ENCODE assay signal across 20 mouse cellular contexts in genomic region chr4:95376386-95376785, GRCm38 (mm10).
DNase-seq lines count a peak whose midpoint lies in the region; ATAC-seq and TF ChIP-seq lines count a peak whose summit lies in the region.
"Had no signal": no experiment of that assay in that cellular context is flagged by ENCODE, and none has a peak within 500 bp of the region (broad histone marks: within the 10 kb centered on the region; RNA-seq: fewer than 3 reads in every experiment).

No protein-coding gene starts in this region.

- H3K4me3 ChIP-seq in heart, embryonic 10.5 days, result no peak overlapping the region
- no peak overlapping the region for H3K4me3 ChIP-seq in lung, postnatal 0 days (ENCODE audit: low read depth, low read length)
- H3K4me3 ChIP-seq: erythroblast, embryonic 14.5 days; hindbrain, embryonic 10.5 days; liver, embryonic 15.5 days; midbrain, embryonic 10.5 days had no signal

- no peaks in the 10 kb centered on the region for H3K9me3 ChIP-seq in heart, embryonic 10.5 days
- H3K9me3 ChIP-seq in lung, postnatal 0 days (ENCODE audit: low read length), result no peaks in the 10 kb centered on the region
- H3K9me3 ChIP-seq: G1E; hindbrain, embryonic 10.5 days; liver, embryonic 15.5 days; midbrain, embryonic 10.5 days had no signal

- DNase-seq in heart, adult 11 months, result peak; percentile 29
- no peak for DNase-seq in heart, embryonic 10.5 days (ENCODE audit: low spot score)
- DNase-seq in lung, postnatal 0 days (ENCODE audit: low spot score), result no peak
- no peak for DNase-seq in lung, postnatal 14 days
- DNase-seq in mesoderm, embryonic 11.5 days (ENCODE audit: low read depth, low spot score), result peak; percentile 47
- no peak for DNase-seq in right cerebral cortex, postnatal 36 days (ENCODE audit: low spot score in 2 of 2)
- no peak for DNase-seq in adrenal gland, adult 2 months
- no peak for DNase-seq in c-Kit-positive CD71-positive TER-119-positive erythroid progenitor cells, embryonic 14.5 days (ENCODE audit: low spot score)
- DNase-seq: adrenal gland, postnatal 36 days; cerebellum, adult 18-20 months; gastrocnemius, postnatal 25 days; kidney, adult 9 months; kidney, postnatal 4 days; right cerebral cortex, postnatal 4 days had no signal

- no peak overlapping the region for H3K4me2 ChIP-seq in lung, postnatal 0 days (replicated peaks; ENCODE audit: low read depth, low read length)
- H3K4me2 ChIP-seq: liver, embryonic 15.5 days had no signal

- no peak for TF ChIP-seq EP300 in lung, postnatal 0 days (IDR thresholded peaks at IDR 0.05)

- no peak for ATAC-seq in lung, postnatal 0 days
- ATAC-seq: forebrain, embryonic 14.5 days had no signal

- 0 out of 2 replicates have a peak, but pooled peaks cover 5% of the 10 kb centered on the region for H3K4me1 ChIP-seq in heart, embryonic 10.5 days
- no peaks in the 10 kb centered on the region; the same call in 1 of the 2 replicates for H3K4me1 ChIP-seq in lung, postnatal 0 days (ENCODE audit: insufficient read depth, low read depth, low read length)
- H3K4me1 ChIP-seq: liver, embryonic 15.5 days had no signal

- TF ChIP-seq CTCF in lung, postnatal 0 days (IDR thresholded peaks at IDR 0.05), result no peak

- H3K27me3 ChIP-seq in heart, embryonic 10.5 days (ENCODE audit: insufficient read depth, poor library complexity, severe bottlenecking), result no peaks in the 10 kb centered on the region
- H3K27me3 ChIP-seq in lung, postnatal 0 days (replicated peaks; ENCODE audit: insufficient read depth, low read length), result no peaks in the 10 kb centered on the region
- H3K27me3 ChIP-seq: liver, embryonic 15.5 days had no signal

- H3K36me3 ChIP-seq in heart, embryonic 10.5 days, result no peaks in the 10 kb centered on the region
- H3K36me3 ChIP-seq in lung, postnatal 0 days (ENCODE audit: insufficient read depth, low read length), result no peaks in the 10 kb centered on the region
- H3K36me3 ChIP-seq: G1E; hindbrain, embryonic 10.5 days; liver, embryonic 15.5 days; midbrain, embryonic 10.5 days had no signal

- no peak overlapping the region for H3K27ac ChIP-seq in heart, embryonic 10.5 days
- peak overlapping the region; percentile 71; the same call in 1 of the 2 replicates for H3K27ac ChIP-seq in lung, postnatal 0 days (ENCODE audit: low read length)
- H3K27ac ChIP-seq: hindbrain, embryonic 10.5 days; liver, embryonic 15.5 days; midbrain, embryonic 10.5 days had no signal

- no peak overlapping the region for H3K9ac ChIP-seq in lung, postnatal 0 days (replicated peaks; ENCODE audit: low read depth)
- H3K9ac ChIP-seq: liver, embryonic 15.5 days had no signal

- 78% methylated on average over 5 of the region's 5 CpGs for whole genome bisulfite sequencing in heart, embryonic 10.5 days
- WGBS in lung, postnatal 0 days, result 58% methylated on average over 5 of the region's 5 CpGs

Comparison
In these comparisons a context has a peak if more than half of its experiments do, and no peak if none do; other contexts are left out.
1. DNase-seq: peak in heart, adult 11 months (single experiment) and mesoderm, embryonic 11.5 days (single experiment); none in heart, embryonic 10.5 days (single experiment), lung, postnatal 0 days (single experiment), lung, postnatal 14 days (single experiment), right cerebral cortex, postnatal 36 days (0 of 2), adrenal gland, adult 2 months (single experiment) and c-Kit-positive CD71-positive TER-119-positive erythroid progenitor cells, embryonic 14.5 days (single experiment).